Mouse (Mus musculus): ENCODE results near the gene Stxbp4. TPM values are rescaled to one million over a fixed set of nuclear protein-coding genes. Genes with fewer than 3 reads are reported as not detected.

The Stxbp4 gene
- polyA plus RNA-seq (2012), result 0.24 and 0.27 TPM in 2 replicates

DNA sequence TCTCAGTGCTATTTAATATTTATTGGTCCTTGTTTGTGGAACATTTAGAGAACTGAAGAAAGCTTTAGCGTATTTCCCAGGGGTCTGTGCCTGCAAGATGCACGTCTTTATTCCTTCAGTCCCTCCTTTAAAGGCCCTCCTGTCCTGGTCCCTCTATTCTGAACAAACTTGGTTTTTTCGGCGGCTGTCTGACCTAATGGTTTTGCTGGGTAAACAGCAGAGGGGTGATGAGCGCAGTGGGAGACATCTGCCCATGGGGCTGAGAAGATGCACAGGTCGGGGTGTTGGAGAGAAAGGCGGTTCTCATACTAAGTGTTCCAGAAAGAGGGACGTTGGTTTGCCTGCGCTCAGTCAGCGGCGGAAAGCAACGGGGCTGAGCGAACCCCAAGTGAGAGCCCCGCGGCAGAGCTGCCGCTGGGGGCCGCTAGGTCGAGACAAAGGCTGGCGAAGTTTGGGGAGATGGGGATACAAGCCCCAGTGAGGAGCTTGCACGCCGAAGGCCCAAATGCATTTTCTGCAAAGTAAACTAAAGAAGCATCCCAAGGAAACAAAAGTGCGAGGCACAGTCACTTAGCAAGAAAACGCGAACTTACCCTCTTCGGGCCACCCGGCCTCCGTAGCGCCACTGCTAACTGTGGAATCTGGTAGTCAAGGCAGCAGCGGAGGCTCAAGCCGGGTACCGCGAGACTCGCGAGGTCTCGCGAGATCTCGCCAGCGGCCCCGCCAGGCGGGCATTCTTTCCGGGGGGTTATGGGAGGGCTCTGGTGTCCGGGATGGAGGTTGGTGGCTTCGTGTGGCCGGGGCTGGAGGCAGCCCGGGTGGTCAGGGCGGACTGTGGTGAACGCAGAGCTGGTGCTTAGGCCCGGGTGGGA lies at the start of gene Stxbp4, which contains the start of gene Cox11:
Stxbp4 (minus strand) TSS at position 645 of the 872 bp plus-strand sequence.
Cox11 (plus strand) TSS at position 734 of the 872 bp plus-strand sequence.
- TF ChIP-seq GATA1 (IDR thresholded peaks at IDR 0.05; ENCODE audit: low read length), result no peak

DNA sequence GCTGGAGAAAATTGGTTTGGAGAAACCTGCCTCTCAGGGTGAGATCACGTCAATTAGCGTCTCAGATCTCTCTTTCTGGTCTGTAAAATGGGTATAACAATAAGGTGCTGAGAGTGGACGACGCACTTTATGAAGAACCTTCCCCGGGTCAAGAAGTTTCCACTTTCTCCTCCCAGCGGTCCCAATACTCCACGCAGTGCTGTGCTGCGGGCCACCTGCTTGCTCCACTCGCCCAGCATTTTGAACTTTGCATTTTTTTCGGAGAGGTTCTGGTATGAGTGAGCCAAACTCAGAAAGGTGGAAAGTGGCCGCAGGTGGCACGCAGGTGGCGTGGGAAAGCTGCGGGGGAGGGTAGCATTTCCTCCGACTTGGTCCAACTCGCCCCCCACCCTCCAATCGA lies 49.2 kb upstream of the Stxbp4 start:
- TF ChIP-seq GATA1 (IDR thresholded peaks at IDR 0.05; ENCODE audit: low read length), result no peak

DNA sequence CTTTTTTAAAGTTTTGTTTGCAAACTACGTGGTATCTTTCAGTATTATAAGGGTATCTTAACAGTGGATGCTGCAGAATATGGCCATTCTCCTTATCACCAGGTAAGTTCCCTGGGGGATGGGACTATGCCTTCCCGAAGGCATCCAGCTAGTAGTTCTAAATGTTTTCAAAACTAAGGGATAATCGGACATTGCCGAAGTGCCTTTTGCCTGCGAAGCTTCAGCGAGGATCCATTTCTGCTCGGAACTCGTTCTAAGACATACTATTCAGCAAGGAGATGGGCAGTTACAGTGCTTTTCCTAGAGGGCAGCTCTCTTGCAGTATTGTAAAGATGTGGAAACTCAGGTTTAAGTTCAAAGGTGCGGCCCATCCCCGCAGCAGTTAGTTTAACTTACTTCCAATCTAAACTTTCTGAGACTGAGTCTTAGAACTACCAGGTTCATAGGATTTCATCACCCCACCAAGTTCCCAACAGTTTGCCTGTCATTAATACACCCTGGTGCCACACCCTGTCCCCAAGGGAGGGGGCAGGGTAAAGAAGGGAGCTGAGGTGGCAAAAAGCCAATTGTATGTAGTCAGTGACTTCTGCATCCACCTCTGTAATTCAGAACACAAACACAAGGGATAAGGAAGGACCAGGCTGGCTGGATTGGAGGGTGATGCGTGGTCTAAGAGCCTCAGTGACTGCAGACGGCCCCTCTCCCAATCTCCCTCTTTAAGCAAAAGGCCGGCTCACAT lies 48.6 kb upstream of the Stxbp4 start:
- TF ChIP-seq GATA1 (IDR thresholded peaks at IDR 0.05; ENCODE audit: low read length), result no peak

DNA sequence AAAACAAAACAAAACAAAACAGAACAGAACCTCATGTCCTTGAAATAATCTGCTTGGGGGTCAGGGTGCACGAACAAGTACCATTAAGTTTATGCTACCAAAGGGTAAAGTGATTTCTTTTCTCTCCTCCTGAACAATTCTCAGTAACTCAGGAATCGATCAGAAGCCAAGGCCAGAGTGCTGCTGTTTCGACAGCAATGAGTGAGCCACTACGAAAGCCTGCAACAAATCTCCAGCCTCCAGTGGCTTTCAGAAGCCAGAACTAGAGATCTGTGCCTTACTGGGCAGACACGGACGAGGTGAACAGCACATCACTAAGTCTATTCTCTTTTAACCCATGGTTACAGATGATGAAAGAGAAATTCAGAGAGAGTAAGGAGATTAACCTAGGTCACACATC lies 47.3 kb upstream of the Stxbp4 start:
- no peak for TF ChIP-seq GATA1 (IDR thresholded peaks at IDR 0.05; ENCODE audit: low read length)

DNA sequence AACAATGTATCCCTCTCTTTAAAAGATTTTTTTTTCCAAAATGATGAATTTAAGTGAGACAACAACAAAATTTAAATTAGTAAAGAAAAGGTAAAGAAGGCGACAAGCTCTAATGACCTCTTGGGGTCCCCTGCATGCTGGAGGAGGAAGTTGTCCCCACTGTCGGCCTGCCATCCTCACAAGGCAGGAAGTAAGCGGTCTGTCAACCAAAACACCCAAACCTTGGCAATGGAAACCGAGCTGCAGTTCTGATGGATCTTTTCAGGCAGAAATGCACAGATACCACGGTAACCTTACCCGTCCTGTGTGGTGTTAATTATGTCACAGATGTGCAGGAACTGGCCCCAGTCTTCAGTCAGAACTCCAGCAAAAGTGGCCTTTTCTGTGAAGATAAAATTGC lies 46.9 kb upstream of the Stxbp4 start:
- TF ChIP-seq GATA1 (IDR thresholded peaks at IDR 0.05; ENCODE audit: low read length), result no peak

DNA sequence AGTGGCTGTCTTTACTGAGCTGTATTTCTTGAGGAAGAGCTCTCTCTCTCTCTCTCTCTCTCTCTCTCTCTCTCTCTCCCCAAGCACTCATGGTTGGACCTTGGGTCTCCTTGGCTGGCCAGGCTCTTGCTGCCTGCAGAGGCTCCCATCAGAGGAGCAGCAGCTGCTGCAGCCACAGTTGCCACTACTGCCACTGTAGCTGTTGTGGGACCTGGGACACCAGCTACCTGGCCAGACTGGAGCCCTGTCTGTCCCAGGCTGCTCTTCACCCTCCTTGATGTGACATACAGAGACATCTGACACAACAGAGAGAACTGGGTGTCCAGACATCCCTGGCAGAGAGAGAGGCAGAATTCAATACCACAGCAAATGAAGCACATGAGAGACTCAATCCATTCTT lies 43.3 kb upstream of the Stxbp4 start:
- TF ChIP-seq GATA1 (IDR thresholded peaks at IDR 0.05; ENCODE audit: low read length), result no peak

DNA sequence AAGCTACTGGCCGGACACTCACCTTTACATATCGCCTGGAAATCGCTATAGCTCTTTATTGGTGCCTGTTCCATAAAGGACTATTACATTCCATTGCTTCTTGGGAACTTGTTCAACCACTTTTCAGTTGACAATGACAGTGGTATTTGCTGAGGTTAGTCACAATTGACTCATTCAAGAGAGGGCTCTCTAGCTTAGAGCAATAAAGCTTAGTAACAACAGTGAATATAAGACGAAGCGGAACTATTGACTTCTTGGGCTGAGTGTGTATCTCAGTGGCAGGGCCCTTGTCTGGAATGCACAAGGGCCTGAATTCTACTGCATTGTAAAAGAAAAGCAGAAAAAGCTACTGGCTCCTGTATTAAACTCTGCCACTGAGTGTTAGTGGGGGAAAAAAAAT lies 40.7 kb upstream of the Stxbp4 start:
- no peak for TF ChIP-seq GATA1 (IDR thresholded peaks at IDR 0.05; ENCODE audit: low read length)

DNA sequence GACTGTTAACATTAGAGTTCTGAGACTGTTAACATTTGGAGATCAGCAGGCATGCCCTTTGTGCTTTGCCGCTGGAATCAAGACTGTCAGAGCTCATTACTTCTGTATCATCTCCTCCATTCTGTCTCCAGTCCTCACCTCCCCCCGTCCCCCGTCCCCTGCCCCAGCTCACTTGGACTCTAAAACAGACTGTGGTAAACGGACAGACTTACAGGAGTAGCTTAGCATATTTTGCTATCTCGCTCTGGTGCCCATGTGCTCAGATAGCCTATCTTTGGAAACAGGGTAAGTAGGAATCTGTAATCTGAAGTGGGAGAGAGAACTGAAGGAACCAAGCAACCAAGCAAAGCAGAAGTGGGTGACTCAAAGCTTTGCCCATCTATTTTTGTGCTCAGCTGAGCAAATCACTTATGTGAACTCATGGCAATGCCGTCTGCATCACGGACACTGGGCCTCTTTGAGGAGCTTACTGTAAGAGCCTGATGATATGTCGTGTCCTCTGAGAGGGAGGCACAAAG lies 39.9 kb upstream of the Stxbp4 start:
- no peak for TF ChIP-seq GATA1 (IDR thresholded peaks at IDR 0.05; ENCODE audit: low read length)

DNA sequence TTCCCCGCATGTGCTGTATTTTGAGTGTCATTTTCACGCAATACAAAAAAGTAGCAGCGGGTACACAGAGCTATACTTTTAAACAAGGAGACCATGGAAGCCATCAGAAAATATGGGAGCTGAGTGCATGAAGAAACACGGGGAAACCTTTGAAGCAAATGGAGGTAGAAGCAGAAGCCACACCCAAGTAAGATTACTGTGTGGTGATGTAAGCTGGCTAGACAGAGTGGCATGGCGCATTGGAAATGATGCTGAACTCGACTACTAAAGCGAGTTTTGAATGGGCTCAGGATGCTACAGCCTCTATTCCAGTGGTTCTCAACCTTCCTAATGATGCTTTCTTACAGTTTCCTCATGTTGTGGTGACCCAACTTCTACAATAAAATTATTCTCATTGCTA lies 39.1 kb upstream of the Stxbp4 start:
- TF ChIP-seq GATA1 (IDR thresholded peaks at IDR 0.05; ENCODE audit: low read length), result no peak

DNA sequence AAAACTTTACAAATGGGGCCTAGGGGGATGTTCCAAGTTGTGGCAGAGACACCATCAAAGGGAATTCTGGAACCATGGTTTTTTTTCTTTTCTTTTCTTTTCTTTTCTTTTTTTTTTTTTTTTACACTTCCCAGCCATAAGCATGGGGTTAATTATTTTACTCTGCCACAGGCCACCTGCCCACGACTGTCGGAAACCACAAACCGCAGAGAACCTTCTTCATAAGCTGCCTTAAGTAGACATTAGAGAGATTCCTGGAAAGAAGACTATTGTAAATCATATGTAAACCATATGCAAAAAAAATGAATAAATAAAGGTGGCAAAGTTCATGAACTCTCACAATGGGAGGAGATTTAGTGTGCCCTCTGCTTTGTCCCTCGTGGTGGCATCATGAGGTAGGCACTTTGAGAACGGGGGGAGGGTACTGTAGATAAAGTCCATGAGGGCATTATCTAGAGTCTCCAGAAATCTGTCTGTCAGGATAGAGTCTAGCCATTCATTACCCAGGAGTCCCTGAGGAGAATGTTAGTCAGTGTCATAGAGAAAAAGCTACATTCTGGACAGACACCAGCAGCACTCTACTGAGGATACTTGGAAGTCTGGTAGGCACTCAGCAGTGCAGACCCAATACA lies 37.7 kb upstream of the Stxbp4 start:
- peak; percentile 36 for TF ChIP-seq GATA1 (IDR thresholded peaks at IDR 0.05; ENCODE audit: low read length)

DNA sequence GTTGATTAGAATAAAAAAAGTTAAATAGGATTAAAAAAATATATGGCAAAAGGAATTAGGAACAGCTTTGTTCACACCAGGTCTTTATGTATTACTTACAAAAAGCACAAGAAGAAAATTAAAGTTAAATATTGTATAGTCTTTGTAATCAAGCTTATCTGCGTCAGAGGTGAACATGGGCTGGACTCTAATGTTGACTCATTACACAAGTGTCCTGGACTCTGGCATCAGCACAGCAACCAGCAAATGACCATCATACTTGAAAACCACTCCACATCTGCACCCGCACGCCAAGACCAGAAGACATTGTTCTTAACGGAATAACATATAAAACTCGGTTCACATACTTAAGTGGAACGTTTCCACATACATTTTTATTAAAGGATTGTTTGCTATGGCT lies 29.4 kb upstream of the Stxbp4 start:
- no peak for TF ChIP-seq GATA1 (IDR thresholded peaks at IDR 0.05; ENCODE audit: low read length)

DNA sequence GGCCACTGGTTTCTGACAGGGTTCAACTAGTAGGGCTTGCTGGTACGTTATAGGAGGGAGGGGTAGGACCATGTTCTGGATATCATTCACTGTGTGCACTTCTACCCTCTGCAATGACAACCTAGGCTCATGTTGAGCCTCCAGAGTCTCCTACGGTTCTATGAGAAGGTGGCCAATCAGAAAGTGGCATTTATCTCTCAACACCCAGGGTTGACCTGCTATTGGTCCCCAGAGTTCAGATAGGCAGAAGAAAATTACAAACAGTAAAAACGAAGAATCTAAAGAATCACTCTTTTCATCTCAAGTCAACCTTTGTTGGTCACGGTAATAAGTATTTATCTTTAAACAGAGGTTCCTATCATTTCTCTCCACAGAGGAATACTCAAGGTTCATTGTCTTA lies 29.0 kb upstream of the Stxbp4 start:
- no peak for TF ChIP-seq GATA1 (IDR thresholded peaks at IDR 0.05; ENCODE audit: low read length)

DNA sequence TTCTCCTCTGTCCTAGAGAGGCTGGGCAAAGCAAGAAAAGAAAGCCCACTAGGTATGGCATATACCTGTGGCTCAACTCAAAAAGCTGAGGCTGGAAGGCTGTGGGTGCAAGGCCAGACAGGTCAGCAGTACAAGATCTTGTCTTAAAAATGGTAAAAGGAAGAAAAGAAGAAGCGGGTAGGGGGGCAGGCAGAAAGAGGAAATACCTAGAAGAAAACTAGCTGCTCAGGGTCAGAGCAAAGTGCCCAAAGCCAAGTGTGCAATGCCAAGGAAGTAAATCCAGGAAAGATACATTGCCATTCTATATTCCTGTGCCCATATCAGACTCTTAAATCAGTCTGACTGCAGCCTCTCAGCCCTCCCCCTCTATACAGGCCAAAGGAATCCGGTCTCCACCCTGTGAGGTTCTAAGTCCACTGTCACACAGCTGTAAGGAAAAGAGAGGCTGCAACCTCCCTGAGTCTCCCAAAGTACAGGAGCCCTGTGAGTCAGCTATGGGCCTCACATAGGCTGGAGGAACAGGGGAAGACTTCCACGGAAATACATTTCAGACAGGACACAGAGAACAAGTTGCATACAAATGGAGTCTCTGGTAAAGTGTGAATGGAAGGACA lies 28.4 kb upstream of the Stxbp4 start:
- TF ChIP-seq GATA1 (IDR thresholded peaks at IDR 0.05; ENCODE audit: low read length), result no peak

DNA sequence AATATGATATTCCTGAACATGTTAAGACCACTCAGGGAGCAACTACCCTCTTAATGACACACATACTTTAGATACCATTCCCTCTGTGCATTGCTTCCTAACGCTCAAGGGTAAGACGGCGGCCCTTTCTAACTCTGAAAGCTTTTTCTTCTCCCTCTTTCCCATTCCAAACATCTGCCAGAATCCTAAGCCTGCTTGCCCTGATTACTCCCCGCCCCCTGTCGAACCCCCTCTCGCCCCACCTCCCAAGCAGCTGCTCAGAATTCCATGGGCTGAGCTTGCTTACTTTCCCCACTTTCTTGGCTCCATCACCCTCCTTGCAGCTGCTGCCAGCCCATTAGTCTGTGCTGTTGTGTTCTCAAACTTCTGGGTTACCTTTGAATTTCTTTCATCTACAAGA lies 27.3 kb upstream of the Stxbp4 start:
- TF ChIP-seq GATA1 (IDR thresholded peaks at IDR 0.05; ENCODE audit: low read length), result no peak

DNA sequence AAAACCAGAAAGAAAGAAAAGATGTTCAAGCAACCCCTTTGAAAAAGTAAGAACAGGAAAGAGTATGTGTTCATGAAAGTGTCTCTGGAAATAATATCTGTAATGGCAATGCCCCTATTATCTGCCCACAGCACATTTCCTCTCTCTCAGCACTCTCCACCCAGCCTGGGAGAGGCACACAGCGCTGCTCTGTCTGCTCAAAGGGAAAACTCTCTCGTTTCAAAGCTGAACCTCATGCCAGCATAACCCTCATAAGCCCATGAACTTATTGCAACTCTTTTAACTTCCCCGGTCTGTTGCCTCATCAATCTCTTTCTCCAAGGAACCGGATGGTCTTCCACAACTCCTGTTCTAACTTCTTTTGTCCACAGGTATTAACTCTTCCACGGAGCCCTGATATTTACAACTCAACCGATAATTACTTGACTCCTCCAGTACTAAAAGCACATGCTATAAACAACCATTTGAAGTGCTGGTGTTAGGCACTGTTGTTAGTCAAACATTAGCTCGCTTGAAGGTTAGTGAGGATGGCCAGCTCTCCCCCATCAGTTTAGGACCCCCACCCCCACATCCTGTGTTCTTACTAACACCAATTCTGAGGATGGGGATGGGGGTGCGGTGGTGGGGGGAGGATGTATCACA lies 26.6 kb upstream of the Stxbp4 start:
- TF ChIP-seq GATA1 (IDR thresholded peaks at IDR 0.05; ENCODE audit: low read length), result peak; percentile 13

All from G1E-ER4 (cell line).